8 mouse cellular contexts compared by ENCODE assay signal in genomic region chr6:125165328-125165891, GRCm38 (mm10). TPM values are rescaled to one million over a fixed set of nuclear protein-coding genes. Genes with fewer than 3 reads are reported as not detected.
DNase-seq lines count a peak whose midpoint lies in the region; ATAC-seq lines count a peak whose summit lies in the region.

No protein-coding gene starts in this region.

- peak overlapping the region; percentile 94 for H3K4me3 ChIP-seq in heart, embryonic 15.5 days
- peak overlapping the region; percentile 88 for H3K4me3 ChIP-seq in liver, embryonic 15.5 days (replicated peaks)
- H3K4me3 ChIP-seq in neural tube, embryonic 12.5 days = peak overlapping the region; percentile 96

- peaks cover 50% of the 10 kb centered on the region for H3K4me1 ChIP-seq in heart, embryonic 15.5 days (replicated peaks)
- H3K4me1 ChIP-seq in liver, embryonic 15.5 days (replicated peaks) = peaks cover 78% of the 10 kb centered on the region
- peaks cover 40% of the 10 kb centered on the region for H3K4me1 ChIP-seq in neural tube, embryonic 12.5 days

- DNase-seq in c-Kit-negative CD71-positive TER-119-positive erythroid progenitor cells, embryonic 14.5 days (ENCODE audit: low read depth, low spot score) = peak; percentile 62
- DNase-seq in fibroblast of lung, adult 2 months (ENCODE audit: low read depth) = peak; percentile 87
- peak; percentile 97 to 99 for DNase-seq in kidney, postnatal 36 days
- peak; percentile 97 for DNase-seq in telencephalon, adult 2 months (ENCODE audit: low read depth, low spot score)

- peak overlapping the region; percentile 94 for H3K9ac ChIP-seq in heart, embryonic 15.5 days
- H3K9ac ChIP-seq in liver, embryonic 15.5 days = peak overlapping the region; percentile 85
- peak overlapping the region; percentile 98 for H3K9ac ChIP-seq in neural tube, embryonic 12.5 days

- peaks cover 43% of the 10 kb centered on the region for H3K36me3 ChIP-seq in heart, embryonic 15.5 days
- H3K36me3 ChIP-seq in liver, embryonic 15.5 days (replicated peaks) = peaks cover 70% of the 10 kb centered on the region
- H3K36me3 ChIP-seq in neural tube, embryonic 12.5 days = peaks cover 58% of the 10 kb centered on the region

- no peaks in the 10 kb centered on the region for H3K27me3 ChIP-seq in heart, embryonic 15.5 days
- H3K27me3 ChIP-seq in liver, embryonic 15.5 days = no peaks in the 10 kb centered on the region
- H3K27me3 ChIP-seq in neural tube, embryonic 12.5 days (replicated peaks) = no peaks in the 10 kb centered on the region

- peak; percentile 89 for ATAC-seq in CD4-positive, CD25-positive, alpha-beta regulatory T cell, adult 4 months
- peak; percentile 86 for ATAC-seq in heart, embryonic 15.5 days (replicated peaks; ENCODE audit: insufficient number of reproducible peaks, insufficient read depth, low FRiP score, low read depth)
- ATAC-seq in liver, embryonic 15.5 days (ENCODE audit: insufficient read depth) = peak; percentile 80
- ATAC-seq in neural tube, embryonic 12.5 days (ENCODE audit: low FRiP score, low read depth) = peak; percentile 92

- WGBS in heart, embryonic 15.5 days = under 1% methylated on average over 35 of the region's 36 CpGs
- under 1% methylated on average over 36 of the region's 36 CpGs for WGBS in liver, embryonic 15.5 days (ENCODE audit: insufficient replicate concordance)
- WGBS in neural tube, embryonic 12.5 days = under 1% methylated on average over 36 of the region's 36 CpGs

- H3K27ac ChIP-seq in heart, embryonic 15.5 days = peak overlapping the region; percentile 97
- H3K27ac ChIP-seq in liver, embryonic 15.5 days (replicated peaks) = peak overlapping the region; percentile 91
- H3K27ac ChIP-seq in neural tube, embryonic 12.5 days = peak overlapping the region; percentile 85

- no peaks in the 10 kb centered on the region for H3K9me3 ChIP-seq in heart, embryonic 15.5 days (replicated peaks)
- no peaks in the 10 kb centered on the region for H3K9me3 ChIP-seq in liver, embryonic 15.5 days (replicated peaks)
- H3K9me3 ChIP-seq in neural tube, embryonic 12.5 days = no peaks in the 10 kb centered on the region

- H3K4me2 ChIP-seq in heart, embryonic 15.5 days = peak overlapping the region; percentile 77
- peak overlapping the region; percentile 95 for H3K4me2 ChIP-seq in liver, embryonic 15.5 days
- peak overlapping the region; percentile 72 for H3K4me2 ChIP-seq in neural tube, embryonic 12.5 days (replicated peaks)

RNA-seq across cellular contexts. Expression of gene Gapdh, which starts 0.9 kb away (rescaled TPM):
- 100 to 1,000 TPM; 215 to 384 TPM for polyA plus RNA-seq in CD4-positive, CD25-positive, alpha-beta regulatory T cell, adult 4 months (2017; shearing (Covaris generic))
- 3,777 and 4,210 TPM in 2 replicates for polyA plus RNA-seq in heart, embryonic 15.5 days (2015; fragmentation: Nextera tagmentation; extraction: Ambion mirVana)
- 1,016 and 1,025 TPM in 2 replicates for polyA plus RNA-seq in liver, embryonic 15.5 days (2015; fragmentation: Nextera tagmentation; extraction: Ambion mirVana)
- polyA plus RNA-seq in neural tube, embryonic 12.5 days (2016; fragmentation: Nextera tagmentation; extraction: Ambion mirVana) = 1,605 and 1,721 TPM in 2 replicates

RNA-seq across cellular contexts. Expression of gene Iffo1, which starts 20.4 kb away (rescaled TPM):
- polyA plus RNA-seq in CD4-positive, CD25-positive, alpha-beta regulatory T cell, adult 4 months (2017; shearing (Covaris generic)) = 10 to 100 TPM in 1 of 2 experiments, 1 to 10 TPM in 1; 9.5 to 10.6 TPM
- polyA plus RNA-seq in heart, embryonic 15.5 days (2015; fragmentation: Nextera tagmentation; extraction: Ambion mirVana) = 9.7 and 13.4 TPM in 2 replicates
- polyA plus RNA-seq in liver, embryonic 15.5 days (2015; fragmentation: Nextera tagmentation; extraction: Ambion mirVana) = 4.3 and 5.2 TPM in 2 replicates
- 21.9 and 22.6 TPM in 2 replicates for polyA plus RNA-seq in neural tube, embryonic 12.5 days (2016; fragmentation: Nextera tagmentation; extraction: Ambion mirVana)

RNA-seq across cellular contexts. Expression of gene Ncapd2, which starts 26.1 kb away (rescaled TPM):
- polyA plus RNA-seq in CD4-positive, CD25-positive, alpha-beta regulatory T cell, adult 4 months (2017; shearing (Covaris generic)) = 10 to 100 TPM; 22.6 to 49.4 TPM
- polyA plus RNA-seq in heart, embryonic 15.5 days (2015; fragmentation: Nextera tagmentation; extraction: Ambion mirVana) = 66.1 and 93.1 TPM in 2 replicates
- 93.2 and 109 TPM in 2 replicates for polyA plus RNA-seq in liver, embryonic 15.5 days (2015; fragmentation: Nextera tagmentation; extraction: Ambion mirVana)
- 131 and 140 TPM in 2 replicates for polyA plus RNA-seq in neural tube, embryonic 12.5 days (2016; fragmentation: Nextera tagmentation; extraction: Ambion mirVana)

RNA-seq across cellular contexts. Expression of gene Mrpl51, which starts 26.2 kb away (rescaled TPM):
- polyA plus RNA-seq in CD4-positive, CD25-positive, alpha-beta regulatory T cell, adult 4 months (2017; shearing (Covaris generic)) = 10 to 100 TPM; 67.5 to 77.7 TPM
- polyA plus RNA-seq in heart, embryonic 15.5 days (2015; fragmentation: Nextera tagmentation; extraction: Ambion mirVana) = 233 and 272 TPM in 2 replicates
- polyA plus RNA-seq in liver, embryonic 15.5 days (2015; fragmentation: Nextera tagmentation; extraction: Ambion mirVana) = 145 and 160 TPM in 2 replicates
- polyA plus RNA-seq in neural tube, embryonic 12.5 days (2016; fragmentation: Nextera tagmentation; extraction: Ambion mirVana) = 157 and 169 TPM in 2 replicates

RNA-seq across cellular contexts. Expression of gene Nop2, which starts 33.7 kb away (rescaled TPM):
- 10 to 100 TPM; 51.5 to 59.7 TPM for polyA plus RNA-seq in CD4-positive, CD25-positive, alpha-beta regulatory T cell, adult 4 months (2017; shearing (Covaris generic))
- polyA plus RNA-seq in heart, embryonic 15.5 days (2015; fragmentation: Nextera tagmentation; extraction: Ambion mirVana) = 35.0 and 43.6 TPM in 2 replicates
- 32.1 and 33.5 TPM in 2 replicates for polyA plus RNA-seq in liver, embryonic 15.5 days (2015; fragmentation: Nextera tagmentation; extraction: Ambion mirVana)
- polyA plus RNA-seq in neural tube, embryonic 12.5 days (2016; fragmentation: Nextera tagmentation; extraction: Ambion mirVana) = 53.9 and 56.3 TPM in 2 replicates

Comparison
In these comparisons a context has a peak if more than half of its experiments do, and no peak if none do; other contexts are left out.
1. Peak in every context shown above with its lines: DNase-seq, ATAC-seq, H3K4me3 ChIP-seq and H3K27ac ChIP-seq.